Mouse (Mus musculus): ENCODE measurements at regions not wholly inside any gene's neighbourhood (a gene's known extent, or its start where the extent isn't known, plus 50 kb on each side); places are given as distances from the start of the nearest gene placed in this dataset.

GRCm38 (mm10) chr15:64510649-64511048 is 306.8 kb upstream of the Gm21798 start:
- Histone ChIP-seq H3K4me2 (replicated peaks; ENCODE audit: low read depth, low read length) (no peak overlapping the region), H3K4me1 (ENCODE audit: control insufficient read depth, insufficient read depth, low read length) (no peaks in the 10 kb centered on the region), H3K9me3 (ENCODE audit: control insufficient read depth, low read depth, low read length) (no peaks in the 10 kb centered on the region), H3K36me3 (ENCODE audit: control insufficient read depth, insufficient read depth, low read length) (no peaks in the 10 kb centered on the region), H3K4me3 (ENCODE audit: low read depth, low read length) (no peak overlapping the region), H3K27ac (ENCODE audit: low read length) (no peak overlapping the region), H3K27me3 (ENCODE audit: control insufficient read depth, insufficient read depth, low read length) (no peaks in the 10 kb centered on the region), H3K9ac (replicated peaks; ENCODE audit: low read depth, low read length) (no peak overlapping the region)
- no peak for ATAC-seq (ENCODE audit: insufficient number of reproducible peaks, insufficient read depth, low FRiP score, low read depth)
- 58% methylated on average over 2 of the region's 2 CpGs for WGBS

GRCm38 (mm10) chr15:64511176-64511575 is 306.3 kb upstream of the Gm21798 start:
- Histone ChIP-seq H3K4me3 (ENCODE audit: low read depth, low read length) (no peak overlapping the region), H3K27ac (ENCODE audit: low read length) (no peak overlapping the region), H3K4me1 (ENCODE audit: control insufficient read depth, insufficient read depth, low read length) (no peaks in the 10 kb centered on the region), H3K36me3 (ENCODE audit: control insufficient read depth, insufficient read depth, low read length) (no peaks in the 10 kb centered on the region), H3K27me3 (ENCODE audit: control insufficient read depth, insufficient read depth, low read length) (no peaks in the 10 kb centered on the region), H3K4me2 (replicated peaks; ENCODE audit: low read depth, low read length) (no peak overlapping the region), H3K9ac (replicated peaks; ENCODE audit: low read depth, low read length) (no peak overlapping the region), H3K9me3 (ENCODE audit: control insufficient read depth, low read depth, low read length) (no peaks in the 10 kb centered on the region)
- no peak for ATAC-seq (ENCODE audit: insufficient number of reproducible peaks, insufficient read depth, low FRiP score, low read depth)
- WGBS: 15% methylated on average over 2 of the region's 2 CpGs

- H3K9ac ChIP-seq (replicated peaks; ENCODE audit: low read depth, low read length): no peak overlapping the region
- no peak for ATAC-seq (ENCODE audit: insufficient number of reproducible peaks, insufficient read depth, low FRiP score, low read depth)
- no peaks in the 10 kb centered on the region for H3K9me3 ChIP-seq (ENCODE audit: control insufficient read depth, low read depth, low read length)
- H3K4me3 ChIP-seq (ENCODE audit: low read depth, low read length): no peak overlapping the region
- WGBS: 88% methylated on average over 3 of the region's 3 CpGs
- no peaks in the 10 kb centered on the region for H3K27me3 ChIP-seq (ENCODE audit: control insufficient read depth, insufficient read depth, low read length)
- no peaks in the 10 kb centered on the region for H3K4me1 ChIP-seq (ENCODE audit: control insufficient read depth, insufficient read depth, low read length)
- H3K4me2 ChIP-seq (replicated peaks; ENCODE audit: low read depth, low read length): no peak overlapping the region
- no peaks in the 10 kb centered on the region for H3K36me3 ChIP-seq (ENCODE audit: control insufficient read depth, insufficient read depth, low read length)
- no peak overlapping the region for H3K27ac ChIP-seq (ENCODE audit: low read length)
Measured at GRCm38 (mm10) chr15:64512615-64513014, 304.9 kb upstream of the Gm21798 start.

- Histone ChIP-seq H3K27ac (ENCODE audit: low read length) (no peak overlapping the region), H3K4me3 (ENCODE audit: low read depth, low read length) (no peak overlapping the region), H3K9me3 (ENCODE audit: control insufficient read depth, low read depth, low read length) (no peaks in the 10 kb centered on the region), H3K9ac (replicated peaks; ENCODE audit: low read depth, low read length) (no peak overlapping the region), H3K4me1 (ENCODE audit: control insufficient read depth, insufficient read depth, low read length) (no peaks in the 10 kb centered on the region), H3K4me2 (replicated peaks; ENCODE audit: low read depth, low read length) (no peak overlapping the region), H3K36me3 (ENCODE audit: control insufficient read depth, insufficient read depth, low read length) (no peaks in the 10 kb centered on the region), H3K27me3 (ENCODE audit: control insufficient read depth, insufficient read depth, low read length) (no peaks in the 10 kb centered on the region)
- ATAC-seq (ENCODE audit: insufficient number of reproducible peaks, insufficient read depth, low FRiP score, low read depth): no peak
Measured at GRCm38 (mm10) chr15:64513501-64514097, 303.9 kb upstream of the Gm21798 start.

- Histone ChIP-seq H3K4me2 (replicated peaks; ENCODE audit: low read depth, low read length) (no peak overlapping the region), H3K27ac (ENCODE audit: low read length) (no peak overlapping the region), H3K4me3 (ENCODE audit: low read depth, low read length) (no peak overlapping the region), H3K9me3 (ENCODE audit: control insufficient read depth, low read depth, low read length) (no peaks in the 10 kb centered on the region), H3K4me1 (ENCODE audit: control insufficient read depth, insufficient read depth, low read length) (no peaks in the 10 kb centered on the region), H3K27me3 (ENCODE audit: control insufficient read depth, insufficient read depth, low read length) (no peaks in the 10 kb centered on the region), H3K9ac (replicated peaks; ENCODE audit: low read depth, low read length) (no peak overlapping the region), H3K36me3 (ENCODE audit: control insufficient read depth, insufficient read depth, low read length) (no peaks in the 10 kb centered on the region)
- no peak for ATAC-seq (ENCODE audit: insufficient number of reproducible peaks, insufficient read depth, low FRiP score, low read depth)
Measured at GRCm38 (mm10) chr15:64515179-64515578, 302.3 kb upstream of the Gm21798 start.

- WGBS: 52% methylated on average over 4 of the region's 4 CpGs
- no peak overlapping the region for H3K4me3 ChIP-seq (ENCODE audit: low read depth, low read length)
Measured at GRCm38 (mm10) chr15:64519207-64519628, 298.3 kb upstream of the Gm21798 start.

GRCm38 (mm10) chr15:64520568-64520967 is 296.9 kb upstream of the Gm21798 start:
- Histone ChIP-seq H3K36me3 (ENCODE audit: control insufficient read depth, insufficient read depth, low read length) (no peaks in the 10 kb centered on the region), H3K4me2 (replicated peaks; ENCODE audit: low read depth, low read length) (no peak overlapping the region), H3K4me3 (ENCODE audit: low read depth, low read length) (no peak overlapping the region), H3K4me1 (ENCODE audit: control insufficient read depth, insufficient read depth, low read length) (no peaks in the 10 kb centered on the region), H3K27me3 (ENCODE audit: control insufficient read depth, insufficient read depth, low read length) (no peaks in the 10 kb centered on the region), H3K9me3 (ENCODE audit: control insufficient read depth, low read depth, low read length) (no peaks in the 10 kb centered on the region), H3K9ac (replicated peaks; ENCODE audit: low read depth, low read length) (no peak overlapping the region), H3K27ac (ENCODE audit: low read length) (no peak overlapping the region)
- 67% methylated on average over 5 of the region's 5 CpGs for WGBS
- ATAC-seq (ENCODE audit: insufficient number of reproducible peaks, insufficient read depth, low FRiP score, low read depth): no peak

More at GRCm38 (mm10) chr15:64519207-64519628, 298.3 kb upstream of the Gm21798 start:
- Histone ChIP-seq H3K27me3 (ENCODE audit: control insufficient read depth, insufficient read depth, low read length) (no peaks in the 10 kb centered on the region), H3K9ac (replicated peaks; ENCODE audit: low read depth, low read length) (no peak overlapping the region), H3K4me1 (ENCODE audit: control insufficient read depth, insufficient read depth, low read length) (no peaks in the 10 kb centered on the region), H3K27ac (ENCODE audit: low read length) (no peak overlapping the region), H3K9me3 (ENCODE audit: control insufficient read depth, low read depth, low read length) (no peaks in the 10 kb centered on the region), H3K4me2 (replicated peaks; ENCODE audit: low read depth, low read length) (no peak overlapping the region), H3K36me3 (ENCODE audit: control insufficient read depth, insufficient read depth, low read length) (no peaks in the 10 kb centered on the region)
- no peak for ATAC-seq (ENCODE audit: insufficient number of reproducible peaks, insufficient read depth, low FRiP score, low read depth)

GRCm38 (mm10) chr15:64532260-64533120 is 285.0 kb upstream of the Gm21798 start:
- ATAC-seq (ENCODE audit: insufficient number of reproducible peaks, insufficient read depth, low FRiP score, low read depth): no peak
- Histone ChIP-seq H3K36me3 (ENCODE audit: control insufficient read depth, insufficient read depth, low read length) (no peaks in the 10 kb centered on the region), H3K4me1 (ENCODE audit: control insufficient read depth, insufficient read depth, low read length) (no peaks in the 10 kb centered on the region), H3K9ac (replicated peaks; ENCODE audit: low read depth, low read length) (no peak overlapping the region), H3K27ac (ENCODE audit: low read length) (no peak overlapping the region), H3K4me2 (replicated peaks; ENCODE audit: low read depth, low read length) (no peak overlapping the region), H3K27me3 (ENCODE audit: control insufficient read depth, insufficient read depth, low read length) (no peaks in the 10 kb centered on the region), H3K4me3 (ENCODE audit: low read depth, low read length) (no peak overlapping the region), H3K9me3 (ENCODE audit: control insufficient read depth, low read depth, low read length) (no peaks in the 10 kb centered on the region)
- 60% methylated on average over 6 of the region's 6 CpGs for WGBS

All from stomach, embryonic 14.5 days (tissue).